Mouse (Mus musculus) gastrocnemius, adult 8-10 months (tissue): ENCODE measurements around the gene St6galnac1. TPM values are rescaled to one million over a fixed set of nuclear protein-coding genes. Genes with fewer than 3 reads are reported as not detected.
A peak's percentile ranks its signal among the peaks of the same experiment; 100 is the strongest.
"Not testable (repeated sequence)": the region's sequence is repeated elsewhere in the genome, so short reads cannot be mapped to it uniquely, and the experiment has no call there.

Source experiments
- DNase-seq, 2 experiments: peaks; one replicate each; pipeline ENCODE4 v3.0.0; 2022; ENCODE audit warnings: low spot score in 2 of 2
- total RNA-seq, 4 experiments: library from RNA; stranded (reverse); gene quantifications; 2 replicates each; pipeline ENCODE4 v1.2.4; 2022

The St6galnac1 gene
- not detected for total RNA-seq

DNA sequence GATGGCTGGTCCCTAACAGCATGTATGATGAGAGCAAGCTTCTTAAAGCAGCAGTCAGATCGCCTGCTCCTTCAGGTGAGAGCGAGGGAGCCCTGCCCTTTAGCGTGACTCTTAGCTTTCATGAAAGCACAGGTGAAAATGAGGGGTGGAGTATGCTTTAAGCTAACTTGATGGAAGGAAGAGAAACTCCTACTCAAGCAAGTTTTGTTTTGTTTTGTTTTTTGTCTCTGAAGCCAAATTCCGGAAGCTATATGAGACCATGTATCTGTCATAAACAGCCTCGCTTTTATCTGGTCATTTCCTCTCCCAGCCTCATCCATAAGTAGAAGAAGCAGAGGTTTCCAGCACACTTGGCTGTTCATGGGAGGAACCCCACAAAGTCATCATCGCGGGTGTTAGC is at the start of gene St6galnac1:
St6galnac1 (minus strand) TSS at position 101 of the 400 bp plus-strand sequence.
- no peak for DNase-seq

DNA sequence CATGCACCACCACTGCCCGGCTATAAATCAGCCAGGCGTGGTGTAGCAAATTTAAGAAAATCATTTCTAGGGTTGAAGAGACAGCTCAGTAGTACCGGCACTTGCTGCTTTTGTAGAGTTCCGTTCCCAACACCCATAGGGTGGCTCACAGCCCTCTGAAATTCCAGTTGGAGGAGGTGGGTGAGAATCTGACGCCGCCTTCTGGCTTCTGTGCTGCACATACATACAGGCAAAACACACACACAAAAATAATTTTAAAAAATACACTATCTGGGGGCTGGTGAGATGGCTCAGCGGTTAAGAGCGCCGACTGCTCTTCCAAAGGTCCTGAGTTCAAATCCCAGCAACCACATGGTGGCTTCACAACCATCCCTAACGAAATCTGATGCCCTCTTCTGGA is 48.6 kb upstream of the St6galnac1 start:
- not testable (repeated sequence) for DNase-seq

DNA sequence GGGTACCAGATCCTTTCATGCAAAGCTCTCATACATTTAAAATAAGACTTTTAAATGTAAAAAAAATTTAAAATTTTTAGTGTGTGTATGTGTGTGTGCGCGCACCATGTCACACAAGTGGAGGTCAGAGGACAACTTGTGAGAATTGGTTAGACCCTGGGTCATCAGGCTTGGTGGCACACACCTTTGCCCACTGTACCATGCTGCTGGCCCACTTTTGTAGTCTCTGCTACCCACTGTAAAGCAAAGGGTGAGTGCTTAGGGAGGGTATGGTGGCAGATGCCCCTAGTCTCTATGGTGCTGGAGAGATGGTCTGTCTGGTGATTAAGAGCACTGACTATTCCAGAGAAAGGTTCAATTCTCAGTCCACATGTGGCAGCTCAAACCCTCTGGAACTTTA is 47.9 kb upstream of the St6galnac1 start:
- DNase-seq, result no peak

DNA sequence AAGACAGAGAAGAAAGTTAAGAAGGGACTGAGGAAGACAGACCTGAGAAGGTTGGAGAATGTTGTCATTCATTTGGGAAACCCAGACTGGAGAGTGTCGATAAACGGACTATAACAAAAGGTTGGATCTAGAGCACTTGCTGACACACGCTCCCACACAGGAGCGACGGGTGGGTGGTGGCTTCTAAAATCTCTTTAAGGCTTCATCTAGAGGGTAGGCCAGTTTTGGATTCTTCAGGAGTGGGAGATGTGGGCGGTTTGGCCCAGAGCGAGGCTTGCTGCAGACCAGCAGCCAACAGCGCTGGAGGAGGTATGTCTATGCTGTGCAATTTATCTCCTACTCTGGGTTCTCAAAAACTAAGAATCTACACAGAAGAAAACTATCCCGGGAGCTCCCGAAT is 47.3 kb upstream of the St6galnac1 start:
- DNase-seq, result no peak

DNA sequence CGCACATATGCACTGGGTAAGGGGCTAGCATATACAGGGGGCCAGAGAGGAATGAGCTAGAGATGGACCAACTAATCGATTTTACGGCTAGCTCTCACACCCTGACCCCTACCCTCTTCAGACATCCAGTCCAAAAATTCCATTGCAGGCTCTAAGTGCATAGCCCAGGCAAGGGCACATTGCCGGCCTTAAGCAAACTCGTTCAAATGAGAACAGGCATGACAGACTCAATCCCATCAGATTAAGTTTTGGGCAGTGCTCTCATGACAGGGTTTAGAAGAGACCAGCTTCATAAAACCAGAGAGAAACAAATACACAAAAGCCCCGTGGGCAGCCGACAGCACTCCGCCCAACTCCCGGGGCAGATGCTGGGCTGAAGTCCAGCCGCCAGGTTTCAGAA is 46.9 kb upstream of the St6galnac1 start:
- no peak for DNase-seq

GRCm38 (mm10) chr11:116821057-116821940 is 46.0 kb upstream of the St6galnac1 start:
- DNase-seq, result no peak

DNA sequence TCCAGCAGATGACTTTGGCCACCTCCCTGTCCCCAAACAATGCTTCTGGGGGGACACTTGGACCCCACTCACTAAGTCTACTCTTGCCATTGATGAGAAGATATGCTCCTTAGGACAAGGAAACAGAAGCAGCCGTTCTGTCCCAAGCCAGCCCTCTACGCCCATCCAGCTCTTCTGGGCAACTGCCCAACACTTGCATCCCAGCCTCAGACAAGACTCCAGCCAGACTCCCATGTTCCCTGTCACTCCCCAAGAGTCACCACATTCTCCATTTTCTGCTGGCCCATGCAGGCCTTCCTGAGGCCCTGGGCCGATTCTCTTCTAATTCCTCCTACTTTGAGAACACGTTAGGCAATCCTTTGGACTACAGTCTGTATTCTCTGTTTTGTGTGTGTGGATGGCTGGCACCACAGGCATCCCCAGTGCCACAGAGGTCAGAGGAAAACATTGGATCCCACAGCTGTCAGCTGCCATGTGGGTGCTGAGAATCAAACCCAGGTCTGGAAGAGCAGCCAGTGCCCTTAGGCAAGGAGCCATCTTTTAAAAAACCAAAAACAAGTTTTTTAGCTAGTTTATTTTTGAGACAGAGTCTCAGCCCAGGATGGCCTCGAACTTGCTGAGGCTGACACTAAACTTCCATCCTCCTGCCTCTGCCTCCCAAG is 44.8 kb upstream of the St6galnac1 start:
- no peak for DNase-seq

- DNase-seq, result no peak
These were observed 43.4 kb upstream of the St6galnac1 start for GRCm38 (mm10) chr11:116818722-116819121.

- DNase-seq, result no peak
These were observed 42.3 kb upstream of the St6galnac1 start for GRCm38 (mm10) chr11:116817567-116817966.

GRCm38 (mm10) chr11:116816769-116817168 is 41.5 kb upstream of the St6galnac1 start:
- no peak for DNase-seq

- no peak for DNase-seq
These were observed 39.6 kb upstream of the St6galnac1 start for GRCm38 (mm10) chr11:116814884-116815415.

DNA sequence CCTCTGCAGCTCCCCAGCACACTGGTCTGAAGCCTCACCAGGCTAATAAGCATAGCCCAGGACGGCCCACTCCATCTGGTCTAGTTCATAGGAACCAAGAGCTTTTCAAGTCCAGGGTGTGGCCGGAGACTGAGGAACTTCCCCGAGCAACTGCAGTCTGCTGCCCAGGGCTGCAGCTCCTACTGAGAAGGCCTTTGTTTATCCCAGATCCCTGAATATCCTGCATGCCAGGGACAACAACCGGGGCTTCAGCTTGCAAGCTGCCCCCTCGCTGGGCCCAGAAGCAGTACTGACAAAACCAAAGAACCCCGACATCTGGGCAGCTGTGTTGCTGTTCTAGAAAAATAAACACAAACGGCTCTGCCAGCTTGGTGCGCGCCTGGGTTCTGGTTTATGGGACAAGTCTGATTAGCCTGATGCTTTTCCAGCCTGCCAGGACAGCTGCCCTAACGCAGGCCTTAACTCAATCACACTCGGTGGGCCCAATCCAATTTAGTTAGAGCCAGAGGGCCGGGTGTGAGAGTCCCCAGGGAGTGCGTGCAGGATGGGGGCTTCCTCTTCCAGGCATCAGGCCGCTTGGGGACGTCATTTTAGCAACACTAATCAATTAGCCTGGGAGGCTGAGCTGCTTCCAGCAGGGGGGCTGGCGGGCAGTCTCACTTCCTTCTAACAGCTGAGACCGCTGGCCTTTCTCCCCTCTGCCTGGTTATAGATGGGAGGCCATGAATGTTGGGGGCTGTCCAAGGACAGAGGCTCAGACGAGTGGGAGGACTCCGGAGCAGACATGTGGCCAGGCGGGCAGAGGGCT is 39.0 kb upstream of the St6galnac1 start:
- DNase-seq, result peak in 1 of 2 experiments; percentile 79

DNA sequence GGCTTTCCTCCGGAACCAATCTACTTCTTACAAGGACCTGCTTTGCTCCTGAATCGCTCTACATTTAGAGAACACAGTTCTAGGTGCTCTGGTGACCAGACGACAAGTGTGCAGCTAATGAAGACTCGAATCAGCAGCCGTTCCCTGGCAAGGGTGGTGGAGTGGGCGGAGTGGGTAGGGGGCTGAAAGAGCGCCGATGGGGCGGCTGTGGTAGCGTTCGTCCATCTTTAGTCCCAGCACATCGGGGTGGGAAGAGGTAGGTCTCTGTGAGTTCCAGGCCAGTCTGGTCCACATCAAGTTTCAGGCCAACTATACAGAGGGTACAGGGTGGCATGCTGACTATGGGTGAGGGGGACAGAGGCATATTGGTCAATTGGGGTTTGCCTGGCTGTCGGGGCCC is 38.3 kb upstream of the St6galnac1 start:
- DNase-seq, result no peak

DNA sequence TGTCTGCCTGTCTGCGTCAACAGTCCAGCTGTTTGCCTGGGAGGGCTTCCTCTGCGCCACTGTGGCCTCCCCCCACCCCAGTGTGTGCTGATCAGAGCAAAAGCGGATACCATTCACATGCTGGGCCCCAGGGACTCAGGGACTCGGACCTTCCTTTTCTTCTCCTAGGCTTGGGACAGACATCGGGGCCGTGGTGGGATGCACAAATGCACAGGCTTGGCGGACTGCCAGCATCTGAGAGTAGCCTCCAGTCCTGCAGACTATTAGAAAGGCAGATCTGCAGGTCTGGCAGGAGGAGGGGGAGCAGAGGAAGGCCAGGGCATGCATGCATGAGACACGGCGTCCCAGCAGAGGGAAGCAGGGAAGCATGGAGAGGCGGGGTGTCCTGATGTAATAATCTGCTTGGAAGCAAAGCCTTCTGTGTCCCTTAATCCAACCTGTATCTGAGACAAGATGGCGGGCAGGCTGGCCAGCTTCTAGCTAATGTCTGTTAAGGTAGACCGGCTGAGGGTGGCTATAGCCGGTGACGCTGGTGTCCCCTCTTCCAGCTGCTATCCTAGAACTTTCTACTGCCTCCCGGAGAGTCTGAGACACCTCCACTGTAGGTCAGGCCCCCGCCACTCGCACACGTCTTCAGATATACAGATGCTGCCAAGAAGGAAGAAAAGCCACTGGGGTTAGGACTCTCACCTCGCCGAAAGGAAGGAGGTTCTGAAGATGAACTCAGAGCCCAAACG is 37.7 kb upstream of the St6galnac1 start:
- no peak for DNase-seq

DNA sequence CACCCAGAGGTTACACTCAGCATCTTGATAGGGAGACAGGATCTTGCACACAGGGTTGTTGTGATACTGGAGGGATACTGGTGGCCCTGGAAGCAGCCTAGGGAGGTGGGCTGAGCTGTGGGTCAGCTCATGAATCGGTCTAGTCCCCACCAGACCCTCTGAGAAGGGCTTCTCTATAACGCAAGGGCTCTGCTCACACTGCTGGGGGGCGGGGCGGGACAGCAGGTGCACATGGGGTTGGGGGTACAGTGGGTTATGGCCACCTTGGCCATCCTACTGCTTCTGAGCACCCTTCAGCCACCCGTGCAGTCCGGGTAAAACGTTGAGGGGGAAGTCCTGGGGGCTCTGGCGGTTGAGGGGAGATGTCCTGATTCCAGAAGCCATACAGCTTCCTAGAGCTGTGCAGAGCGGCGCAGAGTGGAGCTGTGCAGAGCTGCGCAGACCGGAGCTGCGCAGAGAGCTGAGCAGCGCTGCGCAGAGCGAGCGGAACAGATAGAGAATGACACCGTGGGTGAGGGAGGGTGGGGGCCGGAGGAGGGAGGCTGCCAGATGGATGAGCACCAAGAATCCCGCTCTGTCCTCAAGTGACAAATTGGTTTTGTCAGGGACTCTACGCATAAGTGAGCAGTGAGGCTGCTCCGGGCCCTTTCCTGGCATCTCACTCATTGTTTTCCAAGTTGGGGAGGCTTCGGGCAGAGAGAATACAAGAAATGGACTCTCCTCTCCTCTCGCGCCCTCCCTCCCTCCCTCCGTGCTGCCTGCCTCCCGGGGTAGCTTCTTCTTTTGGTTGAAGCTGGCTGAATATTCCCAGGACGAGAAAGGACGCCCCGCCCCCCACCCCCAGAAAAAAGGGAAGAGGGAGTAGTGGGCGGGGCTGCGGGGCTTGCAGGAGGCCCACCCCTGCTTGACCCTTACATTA is 35.9 kb upstream of the St6galnac1 start:
- DNase-seq, result no peak

- no peak for DNase-seq
These were observed 35.2 kb upstream of the St6galnac1 start for GRCm38 (mm10) chr11:116810528-116810927.

- no peak for DNase-seq
These were observed 34.2 kb upstream of the St6galnac1 start for GRCm38 (mm10) chr11:116809520-116809919.

GRCm38 (mm10) chr11:116808811-116809395 is 33.6 kb upstream of the St6galnac1 start:
- no peak for DNase-seq

DNA sequence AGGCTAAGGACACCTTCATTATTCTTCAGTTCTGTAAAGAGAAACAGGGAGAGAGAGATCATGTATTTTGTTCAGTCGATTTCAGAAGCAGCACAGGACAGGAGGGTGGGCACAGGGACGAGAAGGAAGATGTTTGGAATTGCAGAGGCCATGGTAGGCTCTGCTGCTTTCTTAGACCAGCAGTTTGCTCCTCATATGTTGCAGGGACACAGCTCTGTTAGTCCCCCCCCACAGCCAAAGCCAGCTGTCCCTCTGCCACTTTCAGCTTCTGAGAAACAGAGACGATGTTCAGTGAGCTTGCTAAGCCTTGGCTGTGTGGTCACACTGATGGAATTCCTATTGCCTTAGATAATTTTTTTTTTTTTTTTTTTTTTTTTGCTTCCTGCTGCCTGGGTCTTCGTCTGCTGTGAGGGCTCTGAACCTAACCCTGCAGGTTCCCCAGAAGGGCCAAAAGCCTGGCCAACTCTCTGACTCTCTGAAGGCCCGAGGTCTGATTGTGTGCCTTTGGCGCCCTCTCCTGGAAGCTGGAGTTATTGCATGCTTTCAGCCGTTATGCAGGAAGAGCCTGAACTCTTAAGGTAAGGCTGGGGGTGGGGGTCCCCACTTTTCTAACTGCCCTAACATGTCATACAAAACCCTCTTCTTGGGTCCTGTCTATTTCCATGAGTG is 32.8 kb upstream of the St6galnac1 start:
- DNase-seq, result peak; percentile 78 to 83
